Mouse (Mus musculus): Measurements from ENCODE around the gene Atl2. TPM values are rescaled to one million over a fixed set of nuclear protein-coding genes. Genes with fewer than 3 reads are reported as not detected.

Gene Atl2
- polyA plus RNA-seq, 1 experiment, result 16.1 TPM

GRCm38 (mm10) chr17:79832284-79832683 lies 63.6 kb downstream of the Atl2 start:
- DNase-seq (ENCODE audit: low read depth, low spot score), result no peak
- 31% methylated on average over 1 of the region's 1 CpGs for WGBS

- 69% methylated on average over 6 of the region's 6 CpGs for WGBS
- DNase-seq (ENCODE audit: low read depth, low spot score), result no peak
Measured at GRCm38 (mm10) chr17:79826482-79827034, 69.4 kb downstream of the Atl2 start.

GRCm38 (mm10) chr17:79825241-79826030 lies 70.5 kb downstream of the Atl2 start:
- DNase-seq (ENCODE audit: low read depth, low spot score), result no peak
- WGBS, result 72% methylated on average over 11 of the region's 11 CpGs

GRCm38 (mm10) chr17:79824406-79824805 lies 71.5 kb downstream of the Atl2 start:
- WGBS, result 73% methylated on average over 1 of the region's 1 CpGs
- no peak for DNase-seq (ENCODE audit: low read depth, low spot score)

DNA sequence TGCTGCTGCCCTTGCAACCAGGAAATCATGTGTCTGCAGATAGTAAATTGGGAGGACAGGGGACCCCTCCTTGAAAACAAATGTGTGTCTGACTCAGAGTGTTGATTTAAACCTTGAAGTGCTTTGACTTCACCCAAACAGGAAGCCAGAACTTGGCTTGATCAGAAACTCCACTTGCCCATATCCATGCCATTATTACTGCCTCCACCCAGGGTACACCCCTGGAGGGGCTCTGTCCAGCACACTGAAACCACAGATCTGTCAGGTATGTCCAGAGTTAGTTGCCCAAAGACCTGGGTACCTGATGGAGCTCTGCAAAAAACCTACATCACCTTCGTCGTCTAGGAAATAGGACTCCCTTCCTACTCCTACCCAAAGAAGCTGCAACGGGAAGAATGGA lies 77.0 kb downstream of the Atl2 start:
- DNase-seq (ENCODE audit: low read depth, low spot score), result no peak
- WGBS, result 60% methylated on average over 3 of the region's 3 CpGs

DNA sequence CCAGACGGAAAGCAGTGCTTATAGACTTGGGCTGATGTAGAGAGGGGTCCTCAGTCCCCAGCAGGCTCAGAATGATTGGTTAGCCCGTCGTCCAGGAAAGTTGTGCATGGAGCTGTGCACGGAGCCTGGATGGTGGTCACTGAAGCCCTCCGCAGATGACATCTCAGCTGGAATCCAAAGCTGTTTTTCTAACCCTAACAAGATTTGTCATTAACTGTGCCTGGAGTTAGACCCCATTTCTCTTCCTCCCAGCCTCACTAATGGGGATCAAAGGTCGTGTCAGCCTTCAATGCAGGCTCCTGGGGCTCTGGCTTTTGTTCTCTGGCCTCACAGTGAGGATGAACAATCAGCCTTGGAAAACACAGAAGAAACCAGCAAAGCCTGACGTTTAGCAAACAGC lies 77.9 kb downstream of the Atl2 start:
- WGBS, result 54% methylated on average over 7 of the region's 7 CpGs
- DNase-seq (ENCODE audit: low read depth, low spot score), result no peak

DNA sequence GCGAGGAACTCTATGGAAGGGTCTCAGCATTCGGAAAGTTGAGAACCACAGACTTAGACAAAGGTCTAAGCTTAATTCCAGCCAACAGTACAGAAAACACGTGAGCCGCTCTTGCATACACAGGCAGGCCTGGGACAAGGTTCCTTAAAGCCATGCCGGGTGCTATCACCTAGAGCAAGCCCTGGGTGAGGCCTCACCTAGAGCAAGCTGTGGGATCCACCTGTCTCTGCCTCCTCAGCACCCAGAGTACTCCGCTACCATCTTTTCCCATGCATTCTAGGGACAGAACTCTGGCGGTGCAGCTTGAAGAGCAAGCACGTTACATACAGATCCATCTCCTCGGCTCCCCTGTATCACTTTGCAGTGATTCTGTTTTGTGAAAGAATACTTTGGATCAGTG lies 78.4 kb downstream of the Atl2 start:
- no peak for DNase-seq (ENCODE audit: low read depth, low spot score)
- WGBS, result 89% methylated on average over 9 of the region's 9 CpGs

GRCm38 (mm10) chr17:79816896-79817295 lies 79.0 kb downstream of the Atl2 start:
- WGBS, result 70% methylated on average over 6 of the region's 6 CpGs

DNA sequence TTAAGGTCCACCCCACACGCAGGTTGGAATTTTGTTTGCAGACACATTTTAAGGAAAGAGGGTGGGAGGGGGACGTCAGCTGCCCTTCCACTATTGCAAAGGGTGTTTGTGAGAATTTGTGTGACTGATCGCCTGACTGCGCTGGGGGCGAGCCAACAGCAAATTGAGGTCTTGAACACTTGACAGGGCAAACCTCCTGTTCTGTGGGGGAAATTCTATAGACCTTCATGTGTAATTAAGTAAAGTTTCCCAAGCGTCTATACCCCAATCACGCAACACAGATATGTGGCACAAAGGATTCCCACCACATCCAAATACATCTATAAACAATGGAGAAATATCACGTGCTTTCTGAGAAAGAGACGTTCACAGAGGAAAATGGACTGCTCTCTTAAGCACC lies 85.5 kb downstream of the Atl2 start:
- 77% methylated on average over 9 of the region's 9 CpGs for WGBS
- no peak for DNase-seq (ENCODE audit: low read depth, low spot score)

More at GRCm38 (mm10) chr17:79816896-79817295, 79.0 kb downstream of the Atl2 start:
- no peak for DNase-seq (ENCODE audit: low read depth, low spot score)

GRCm38 (mm10) chr17:79809491-79810316 lies 86.2 kb downstream of the Atl2 start:
- WGBS, result 81% methylated on average over 23 of the region's 23 CpGs

DNA sequence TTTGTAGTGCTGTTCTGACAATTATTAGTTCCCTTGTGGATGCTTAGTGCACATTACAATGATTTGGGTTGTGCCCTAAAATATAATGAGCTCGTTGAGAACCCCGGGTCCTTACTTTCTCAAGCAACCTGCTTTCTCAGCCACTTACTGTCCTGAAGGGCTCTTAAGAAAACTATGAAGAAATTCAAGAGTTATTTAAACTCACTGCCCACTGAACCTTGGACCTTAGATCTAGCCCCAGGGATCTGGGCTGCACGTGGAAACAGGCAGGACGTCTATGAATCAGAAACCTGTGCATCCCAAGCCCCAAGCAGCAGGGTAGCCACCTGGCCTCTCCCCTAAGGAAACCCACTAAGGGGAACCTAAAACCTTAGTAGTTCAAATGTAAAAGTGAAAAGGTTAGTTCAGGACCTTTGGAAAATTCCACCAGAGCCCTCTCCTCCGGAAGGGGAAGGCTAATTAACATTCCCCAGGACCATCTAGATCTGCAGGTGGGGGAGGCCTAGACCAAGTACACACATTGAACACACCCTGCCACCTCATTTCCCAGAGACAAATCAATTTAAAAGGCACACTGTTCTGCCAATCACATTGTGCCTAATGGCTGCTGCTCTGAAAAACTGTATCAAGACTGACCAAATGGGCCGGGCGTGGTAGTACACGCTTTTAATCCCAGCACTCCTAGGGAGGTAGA lies 88.5 kb downstream of the Atl2 start:
- DNase-seq (ENCODE audit: low read depth, low spot score), result no peak
- 65% methylated on average over 8 of the region's 8 CpGs for WGBS

More at GRCm38 (mm10) chr17:79809491-79810316, 86.2 kb downstream of the Atl2 start:
- no peak for DNase-seq (ENCODE audit: low read depth, low spot score)

DNA sequence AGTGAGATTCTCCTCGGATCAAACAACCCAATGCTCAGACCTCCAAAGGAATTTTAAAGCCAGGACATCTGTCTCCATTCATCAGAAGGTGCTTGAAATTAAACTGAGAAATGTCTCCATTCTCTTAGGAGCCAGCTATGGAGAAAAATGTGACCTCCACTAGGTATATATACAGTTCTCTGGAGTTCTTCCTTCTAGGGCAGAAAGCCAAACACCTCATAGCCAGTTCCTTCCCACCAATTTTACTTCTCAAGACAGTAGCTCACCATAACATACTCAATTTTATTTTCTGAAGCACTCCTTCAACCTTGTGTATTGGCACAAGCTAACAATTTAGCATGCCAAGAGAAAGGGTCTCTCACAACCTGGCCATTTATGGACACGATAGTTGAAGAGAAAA lies 91.2 kb downstream of the Atl2 start:
- DNase-seq (ENCODE audit: low read depth, low spot score), result no peak
- 46% methylated on average over 2 of the region's 2 CpGs for whole genome bisulfite sequencing

DNA sequence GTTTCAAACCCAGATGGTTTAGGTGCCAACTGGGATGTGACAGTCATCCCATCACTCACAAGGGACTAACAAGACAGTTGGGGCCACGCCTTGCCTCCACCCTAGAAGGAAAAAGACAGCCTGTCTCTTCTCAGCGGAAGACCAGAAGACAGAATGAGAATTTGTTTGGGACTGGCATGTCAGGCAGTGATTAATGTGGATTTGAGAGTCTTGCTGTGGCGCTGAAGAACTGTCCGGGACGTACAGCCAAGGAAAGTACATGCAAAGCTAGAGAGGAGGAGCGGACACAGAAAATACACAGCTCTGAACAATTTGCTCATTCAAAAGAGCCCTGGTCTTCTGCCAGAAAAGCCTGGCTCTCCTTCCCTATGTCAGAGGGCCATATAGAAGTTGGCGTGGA lies 93.9 kb downstream of the Atl2 start:
- WGBS, result 66% methylated on average over 7 of the region's 7 CpGs
- DNase-seq (ENCODE audit: low read depth, low spot score), result no peak

GRCm38 (mm10) chr17:79798831-79799230 lies 97.1 kb downstream of the Atl2 start:
- 91% methylated on average over 10 of the region's 10 CpGs for WGBS
- DNase-seq (ENCODE audit: low read depth, low spot score), result no peak

Other genes starting within 250 kb of the Atl2 start
- gene Cyp1b1, start 181.1 kb downstream of the Atl2 start, polyA plus RNA-seq (2012; rRNA removed), result 2.7 and 6.4 TPM in 2 replicates
- gene Hnrnpll, start 166.2 kb upstream of the Atl2 start, polyA plus RNA-seq (2012; rRNA removed), result 10.1 and 13.8 TPM in 2 replicates
- 40.4 and 76.9 TPM in 2 replicates for gene Galm, start 231.3 kb upstream of the Atl2 start, polyA plus RNA-seq (2012; rRNA removed)

All from large intestine, adult 2 months (tissue).